Mouse (Mus musculus) CH12F3 (cell line): ENCODE measurements around the gene Frmpd1.

Experiments used
- in situ Hi-C: fragments of 300-500 bp; cut with MboI; formaldehyde crosslinking; loops from 2 replicates; pipeline ENCODE4 v1.14.3; 2020; ENCODE audit warnings: low sequenced_read_pairs

Gene Frmpd1

GRCm38 (mm10) chr4:45184521-45185330 is at the start of gene Frmpd1:
TSS of gene Frmpd1 (plus strand) at chr4:45184875.
- in situ Hi-C loops = no loop called here

- in situ Hi-C loops = no loop called here
Observed at GRCm38 (mm10) chr4:45137636-45138035, 47.0 kb upstream of the Frmpd1 start.

- in situ Hi-C loops = no loop called here
Observed at GRCm38 (mm10) chr4:45141835-45142234, 42.8 kb upstream of the Frmpd1 start.

- in situ Hi-C loops = no loop called here
Observed at GRCm38 (mm10) chr4:45142411-45142810, 42.3 kb upstream of the Frmpd1 start.

- in situ Hi-C loops = no loop called here
Observed at GRCm38 (mm10) chr4:45143005-45143404, 41.7 kb upstream of the Frmpd1 start.

GRCm38 (mm10) chr4:45156433-45156832 is 28.2 kb upstream of the Frmpd1 start:
- in situ Hi-C loops = no loop called here

- in situ Hi-C loops = no loop called here
Observed at GRCm38 (mm10) chr4:45158608-45159007, 26.1 kb upstream of the Frmpd1 start.

- in situ Hi-C loops = no loop called here
Observed at GRCm38 (mm10) chr4:45160773-45161172, 23.9 kb upstream of the Frmpd1 start.

- in situ Hi-C loops = no loop called here
Observed at GRCm38 (mm10) chr4:45163711-45164110, 21.0 kb upstream of the Frmpd1 start.

- in situ Hi-C loops = no loop called here
Observed at GRCm38 (mm10) chr4:45165477-45165876, 19.2 kb upstream of the Frmpd1 start.

GRCm38 (mm10) chr4:45165955-45166354 is 18.7 kb upstream of the Frmpd1 start:
- in situ Hi-C loops = no loop called here

- in situ Hi-C loops = no loop called here
Observed at GRCm38 (mm10) chr4:45171340-45171739, 13.3 kb upstream of the Frmpd1 start.

- in situ Hi-C loops = no loop called here
Observed at GRCm38 (mm10) chr4:45183818-45184520, 706 bp upstream of the Frmpd1 start.

- in situ Hi-C loops = no loop called here
Observed at GRCm38 (mm10) chr4:45185331-45185669, 625 bp downstream of the Frmpd1 start.

- in situ Hi-C loops = no loop called here
Observed at GRCm38 (mm10) chr4:45198296-45198695, 13.6 kb downstream of the Frmpd1 start.

- in situ Hi-C loops = no loop called here
Observed at GRCm38 (mm10) chr4:45203283-45203682, 18.6 kb downstream of the Frmpd1 start.

GRCm38 (mm10) chr4:45207444-45207843 is 22.8 kb downstream of the Frmpd1 start:
- in situ Hi-C loops = no loop called here

GRCm38 (mm10) chr4:45208832-45209363 is 24.2 kb downstream of the Frmpd1 start:
- in situ Hi-C loops = no loop called here

- in situ Hi-C loops = no loop called here
Observed at GRCm38 (mm10) chr4:45212342-45213063, 27.8 kb downstream of the Frmpd1 start.

GRCm38 (mm10) chr4:45219946-45220345 is 35.3 kb downstream of the Frmpd1 start:
- in situ Hi-C loops = no loop called here

GRCm38 (mm10) chr4:45222395-45222794 is 37.7 kb downstream of the Frmpd1 start:
- in situ Hi-C loops = no loop called here
